Mouse (Mus musculus) left cerebral cortex, adult 2 months (tissue): ENCODE measurements at regions not wholly inside any gene's neighbourhood (a gene's known extent, or its start where the extent isn't known, plus 50 kb on each side); places are given as distances from the start of the nearest gene placed in this dataset.
A peak's percentile ranks its signal among the peaks of the same experiment; 100 is the strongest.

ENCODE experiments used
- DNase-seq, 2 experiments: peaks; one replicate each; pipeline ENCODE4 v3.0.0; 2021 to 2022; ENCODE audit warnings: low spot score in 2 of 2, mixed read lengths in 1 of 2; ENCODE audit errors: extremely low spot score in 1 of 2
- H3K27ac ChIP-seq: fragments of 200-600 bp; 2 replicates; pipeline ENCODE4 v1.8.1; 2022
- H3K4me3 ChIP-seq: fragments of 200-600 bp; 2 replicates; pipeline ENCODE4 v1.8.1; 2022
- CTCF ChIP-seq: fragments of 200-600 bp; IDR thresholded peaks from 2 replicates; pipeline ENCODE4 v1.8.1; 2022; ENCODE audit warnings: antibody characterized with exemption, mild to moderate bottlenecking, moderate library complexity
- intact Hi-C: fragments of 180-260 bp; cut with DNase I; formaldehyde crosslinking; loops from one replicate; pipeline ENCODE4 v1.15.1; 2025

DNA sequence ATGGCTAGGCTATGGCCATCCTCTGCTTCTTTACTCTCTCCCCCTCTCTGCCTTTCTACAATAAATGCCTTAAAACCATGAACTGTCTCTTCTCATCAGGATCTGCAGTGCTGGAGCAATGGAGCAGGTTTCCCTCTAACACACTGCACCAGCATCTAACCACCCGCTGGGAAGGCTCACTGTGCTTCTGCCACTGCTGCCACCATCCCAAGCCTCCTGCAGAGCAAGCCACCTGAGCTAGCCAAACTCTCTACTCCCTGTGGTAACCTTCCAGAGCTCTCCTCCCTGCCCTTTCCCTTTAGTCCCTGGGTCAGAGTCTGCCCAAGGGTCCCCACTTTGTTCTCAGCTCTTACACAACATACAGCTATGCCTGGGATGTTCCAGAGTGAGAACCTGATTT, 107.3 kb upstream of the 4933402E13Rik start:
- intact Hi-C loops: no loop called here
- Histone ChIP-seq H3K4me3 (no peak overlapping the region), H3K27ac (no peak overlapping the region)
- TF ChIP-seq CTCF: no peak
- DNase-seq: no peak

DNA sequence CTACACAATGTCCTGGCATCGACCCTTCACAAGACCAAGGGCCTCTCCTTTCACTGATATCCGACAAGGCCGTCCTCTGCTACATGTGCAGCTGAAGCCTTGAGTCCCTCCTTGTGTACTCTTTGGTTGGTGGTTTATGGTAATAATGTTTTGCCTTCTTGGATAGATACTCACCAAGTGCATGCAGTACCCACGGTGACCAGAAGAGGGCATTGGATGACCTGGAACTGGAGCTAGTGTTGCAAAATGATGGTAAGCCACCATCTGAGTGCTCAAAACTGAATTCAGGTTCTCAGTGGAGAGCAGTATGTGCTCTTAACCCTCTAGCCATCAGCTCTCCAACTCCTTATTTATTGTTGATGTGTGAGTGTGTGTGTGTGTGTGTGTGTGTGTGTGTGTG, 103.2 kb upstream of the 4933402E13Rik start:
- DNase-seq: no peak
- intact Hi-C loops: no loop called here
- Histone ChIP-seq H3K27ac (no peak overlapping the region), H3K4me3 (no peak overlapping the region)
- TF ChIP-seq CTCF: peak; percentile 28
